Comparison of ENCODE assay signal across 9 mouse cellular contexts in the genomic region with DNA sequence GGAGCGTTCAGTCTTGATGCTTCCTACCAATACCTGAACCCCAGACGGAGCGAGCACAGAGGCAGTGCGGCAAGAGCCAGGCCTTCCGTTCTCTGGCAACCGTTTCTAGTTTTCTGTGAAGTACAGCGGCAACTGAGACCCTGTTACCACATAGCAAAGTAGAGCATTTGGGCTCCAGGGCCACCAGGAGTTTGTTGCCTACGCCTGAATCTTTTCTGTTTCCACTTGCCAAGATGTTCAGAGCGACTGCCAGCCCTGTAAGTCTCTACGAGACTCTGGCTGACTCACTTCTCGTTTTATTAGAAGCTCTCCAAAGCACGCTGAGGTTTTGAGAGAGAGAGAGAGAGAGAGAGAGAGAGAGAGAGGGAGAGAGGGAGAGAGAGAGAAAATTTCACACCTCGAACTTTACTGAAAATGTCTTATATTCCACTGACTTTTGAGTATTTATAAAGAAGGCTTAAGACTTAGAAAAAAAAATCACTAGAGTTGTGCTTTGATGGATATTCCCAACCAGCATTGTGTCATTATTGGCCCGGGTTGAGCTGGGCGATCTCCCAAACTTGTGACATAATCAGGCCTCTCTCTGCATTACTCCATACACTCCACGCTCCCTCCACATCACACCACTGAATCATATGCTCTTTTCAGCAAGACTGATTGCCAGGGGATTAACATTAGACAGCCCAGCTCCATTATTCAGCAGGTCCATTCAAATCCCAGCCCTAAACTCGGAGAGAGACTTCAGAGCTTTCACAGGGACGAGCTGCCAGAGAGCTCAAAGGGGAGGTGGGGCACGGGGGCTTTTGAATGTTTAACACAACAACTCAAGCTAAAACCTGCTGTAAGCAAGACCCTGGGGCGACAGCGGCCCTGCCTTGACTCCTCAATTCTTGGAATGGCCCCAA.
DNase-seq lines count a peak whose midpoint lies in the region; ATAC-seq lines count a peak whose summit lies in the region.
"Had no signal": no experiment of that assay in that cellular context is flagged by ENCODE, and none has a peak within 500 bp of the region (broad histone marks: within the 10 kb centered on the region; RNA-seq: fewer than 3 reads in every experiment).

No protein-coding gene starts in this region.

- H3K27me3 ChIP-seq in kidney, embryonic 16.5 days (ENCODE audit: insufficient read depth, low read length), result no peaks in the 10 kb centered on the region
- no peaks in the 10 kb centered on the region for H3K27me3 ChIP-seq in intestine, embryonic 16.5 days (replicated peaks; ENCODE audit: control insufficient read depth, insufficient read depth, low read length)
- no peaks in the 10 kb centered on the region for H3K27me3 ChIP-seq in stomach, embryonic 14.5 days (ENCODE audit: control insufficient read depth, insufficient read depth, low read length)
- H3K27me3 ChIP-seq: liver, embryonic 13.5 days had no signal

- WGBS in kidney, embryonic 16.5 days, result 56% methylated on average over 21 of the region's 21 CpGs
- WGBS in intestine, embryonic 16.5 days, result 54% methylated on average over 21 of the region's 21 CpGs
- 36% methylated on average over 21 of the region's 21 CpGs for WGBS in stomach, embryonic 14.5 days

- H3K4me1 ChIP-seq in kidney, embryonic 16.5 days (ENCODE audit: insufficient read depth, low read length), result peaks cover 12% of the 10 kb centered on the region
- peaks cover 14% of the 10 kb centered on the region for H3K4me1 ChIP-seq in intestine, embryonic 16.5 days (ENCODE audit: control insufficient read depth, insufficient read depth, low read length)
- H3K4me1 ChIP-seq in stomach, embryonic 14.5 days (ENCODE audit: control insufficient read depth, insufficient read depth, low read length), result peaks cover 13% of the 10 kb centered on the region; the same call in 1 of the 2 replicates

- H3K4me2 ChIP-seq in kidney, embryonic 16.5 days (replicated peaks; ENCODE audit: low read depth, low read length), result no peak overlapping the region
- H3K4me2 ChIP-seq in intestine, embryonic 16.5 days (ENCODE audit: low read depth, low read length), result no peak overlapping the region
- H3K4me2 ChIP-seq in stomach, embryonic 14.5 days (replicated peaks; ENCODE audit: low read depth, low read length), result no peak overlapping the region
- H3K4me2 ChIP-seq: liver, embryonic 13.5 days had no signal

- H3K36me3 ChIP-seq in kidney, embryonic 16.5 days (ENCODE audit: insufficient read depth, low read length), result peaks cover 17% of the 10 kb centered on the region; the same call in 1 of the 2 replicates
- H3K36me3 ChIP-seq in intestine, embryonic 16.5 days (ENCODE audit: control insufficient read depth, insufficient read depth, low read length), result no peaks in the 10 kb centered on the region
- peaks cover 13% of the 10 kb centered on the region; the same call in 1 of the 2 replicates for H3K36me3 ChIP-seq in stomach, embryonic 14.5 days (ENCODE audit: control insufficient read depth, insufficient read depth, low read length)

- ATAC-seq in kidney, embryonic 16.5 days (ENCODE audit: low FRiP score, low TSS enrichment), result no peak
- peak; percentile 69 for ATAC-seq in intestine, embryonic 16.5 days
- ATAC-seq in stomach, embryonic 14.5 days (ENCODE audit: insufficient number of reproducible peaks, insufficient read depth, low FRiP score, low read depth), result peak; percentile 91
- ATAC-seq in inflammation-experienced regulatory T-cells, adult 6 months, result no peak

- no peak overlapping the region for H3K4me3 ChIP-seq in kidney, embryonic 16.5 days (ENCODE audit: low read length)
- H3K4me3 ChIP-seq in intestine, embryonic 16.5 days (ENCODE audit: low read length), result no peak overlapping the region
- no peak overlapping the region for H3K4me3 ChIP-seq in stomach, embryonic 14.5 days (ENCODE audit: low read depth, low read length)
- H3K4me3 ChIP-seq: liver, embryonic 13.5 days had no signal

- no peak overlapping the region for H3K9ac ChIP-seq in kidney, embryonic 16.5 days (replicated peaks; ENCODE audit: low read length)
- H3K9ac ChIP-seq in intestine, embryonic 16.5 days (ENCODE audit: low read depth, low read length), result no peak overlapping the region
- H3K9ac ChIP-seq in stomach, embryonic 14.5 days (replicated peaks; ENCODE audit: low read depth, low read length), result no peak overlapping the region
- H3K9ac ChIP-seq: liver, embryonic 13.5 days had no signal

- peak; percentile 68 to 70 for DNase-seq in kidney, postnatal 4 days
- DNase-seq in embryo, embryonic 10 days (ENCODE audit: low spot score), result peak; percentile 65
- peak; percentile 60 for DNase-seq in gastrocnemius, postnatal 10 days
- peak; percentile 70 for DNase-seq in lung, postnatal 25 days (ENCODE audit: low spot score)
- DNase-seq: liver, embryonic 13.5 days had no signal

- no peak overlapping the region; the same call in 1 of the 2 replicates for H3K27ac ChIP-seq in kidney, embryonic 16.5 days (ENCODE audit: low read length)
- H3K27ac ChIP-seq in intestine, embryonic 16.5 days (ENCODE audit: low read length), result peak overlapping the region; percentile 43
- H3K27ac ChIP-seq in stomach, embryonic 14.5 days (ENCODE audit: low read length), result peak overlapping the region; percentile 84
- H3K27ac ChIP-seq: liver, embryonic 13.5 days had no signal

- H3K9me3 ChIP-seq in kidney, embryonic 16.5 days (ENCODE audit: low read length), result no peaks in the 10 kb centered on the region
- no peaks in the 10 kb centered on the region for H3K9me3 ChIP-seq in intestine, embryonic 16.5 days (ENCODE audit: control insufficient read depth, low read length)
- H3K9me3 ChIP-seq in stomach, embryonic 14.5 days (ENCODE audit: control insufficient read depth, low read depth, low read length), result no peaks in the 10 kb centered on the region
- H3K9me3 ChIP-seq: liver, embryonic 13.5 days had no signal

Comparison
In these comparisons a context has a peak if more than half of its experiments do, and no peak if none do; other contexts are left out.
1. ATAC-seq: peak in intestine, embryonic 16.5 days (single experiment) and stomach, embryonic 14.5 days (single experiment); none in kidney, embryonic 16.5 days (single experiment) and inflammation-experienced regulatory T-cells, adult 6 months (single experiment).
2. Peak in every context shown above with its lines, with median percentiles within 50 percentile points of each other: DNase-seq.